Mouse (Mus musculus): ENCODE data around the gene Ears2.

Ears2 gene

DNA sequence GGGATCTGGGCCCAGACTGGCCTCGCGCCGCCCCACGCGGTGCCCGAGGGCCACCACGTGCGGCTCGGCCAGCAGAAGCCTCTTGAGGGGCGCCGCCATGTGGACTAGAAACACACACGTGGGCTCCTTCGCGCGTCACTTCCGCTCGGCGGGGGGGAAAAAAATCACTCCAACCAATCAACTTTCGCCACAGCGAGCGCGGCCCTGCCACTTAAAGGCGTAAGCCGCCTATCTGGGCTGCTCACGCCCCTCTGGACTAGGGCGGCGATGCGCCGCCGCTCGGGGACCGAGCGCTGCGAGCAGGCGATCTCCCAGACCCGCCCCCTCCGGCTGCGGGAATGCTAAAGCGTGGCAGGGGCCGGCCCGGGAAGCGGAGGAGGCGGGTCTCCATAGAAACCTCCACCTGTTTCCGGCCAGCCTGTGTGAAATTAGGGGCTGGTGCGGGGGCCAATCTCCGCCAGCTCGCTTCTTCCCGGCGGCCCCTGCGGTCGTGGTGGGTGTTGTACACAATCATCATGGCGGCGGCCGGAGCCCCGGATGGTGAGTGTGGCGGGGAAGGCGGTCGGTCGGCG lies at the start of gene Ears2, which contains the start of gene Ubfd1:
Gene Ears2 (minus strand): TSS at position 319 of the 572 bp plus-strand sequence.
Gene Ubfd1 (plus strand): TSS at position 231 of the 572 bp plus-strand sequence.
- DNase-seq (ENCODE audit: extremely low read depth, insufficient read length, low spot score) = peak; percentile 99

DNA sequence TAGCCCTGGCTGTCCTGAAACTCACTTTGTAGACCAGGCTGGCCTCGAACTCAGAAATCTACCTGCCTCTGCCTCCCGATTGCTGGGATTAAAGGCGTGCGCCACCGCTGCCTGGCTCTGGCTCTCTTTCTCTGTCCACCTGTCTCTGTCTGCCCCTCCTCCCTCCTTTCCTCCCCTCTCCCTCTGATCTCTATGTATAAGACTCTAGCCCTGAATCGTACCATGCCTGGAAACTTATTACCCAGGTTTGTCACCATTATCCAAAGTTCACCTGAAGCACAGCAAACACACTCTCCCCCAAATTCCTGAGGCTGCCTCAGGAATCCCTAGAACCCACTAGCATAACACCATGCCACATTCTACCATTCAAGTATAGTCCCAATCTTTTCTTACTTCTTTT lies 41.1 kb upstream of the Ears2 start:
- DNase-seq (ENCODE audit: extremely low read depth, insufficient read length, low spot score) = no peak

DNA sequence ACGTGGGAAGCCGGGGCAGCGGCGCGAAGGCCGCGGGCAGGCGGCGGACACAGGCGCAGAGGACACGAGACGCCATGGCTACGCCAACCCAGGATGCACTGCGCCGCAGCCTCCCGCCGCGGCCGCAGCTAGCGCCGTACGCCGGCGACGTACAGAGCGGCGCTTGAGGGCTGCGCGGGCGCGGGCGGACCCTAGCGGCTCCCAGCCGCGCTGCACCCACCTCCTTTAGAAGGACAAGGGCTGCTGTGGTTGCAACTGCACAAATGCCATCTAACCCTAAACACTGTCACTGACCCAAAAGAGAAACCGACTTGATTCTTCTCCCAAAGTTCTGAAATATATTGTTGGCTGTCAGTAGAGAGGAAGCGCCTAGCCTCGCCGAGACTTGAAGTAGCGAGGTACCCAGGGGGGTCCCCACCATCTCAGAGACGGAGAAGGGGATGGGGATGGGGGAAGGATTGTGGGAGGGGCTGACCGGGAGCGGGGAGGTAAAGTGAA lies 34.7 kb upstream of the Ears2 start, which contains the start of gene Ndufab1:
Gene Ndufab1 (minus strand): TSS at position 140 of the 498 bp plus-strand sequence.
- peak; percentile 93 for DNase-seq (ENCODE audit: extremely low read depth, insufficient read length, low spot score)

- peak; percentile 73 for DNase-seq (ENCODE audit: extremely low read depth, insufficient read length, low spot score)
These were observed 34.1 kb upstream of the Ears2 start for GRCm38 (mm10) chr7:122101014-122101746.

GRCm38 (mm10) chr7:122099222-122099621 lies 32.2 kb upstream of the Ears2 start:
- peak; percentile 24 for DNase-seq (ENCODE audit: extremely low read depth, insufficient read length, low spot score)

GRCm38 (mm10) chr7:122098009-122098408 lies 30.9 kb upstream of the Ears2 start:
- no peak for DNase-seq (ENCODE audit: extremely low read depth, insufficient read length, low spot score)

DNA sequence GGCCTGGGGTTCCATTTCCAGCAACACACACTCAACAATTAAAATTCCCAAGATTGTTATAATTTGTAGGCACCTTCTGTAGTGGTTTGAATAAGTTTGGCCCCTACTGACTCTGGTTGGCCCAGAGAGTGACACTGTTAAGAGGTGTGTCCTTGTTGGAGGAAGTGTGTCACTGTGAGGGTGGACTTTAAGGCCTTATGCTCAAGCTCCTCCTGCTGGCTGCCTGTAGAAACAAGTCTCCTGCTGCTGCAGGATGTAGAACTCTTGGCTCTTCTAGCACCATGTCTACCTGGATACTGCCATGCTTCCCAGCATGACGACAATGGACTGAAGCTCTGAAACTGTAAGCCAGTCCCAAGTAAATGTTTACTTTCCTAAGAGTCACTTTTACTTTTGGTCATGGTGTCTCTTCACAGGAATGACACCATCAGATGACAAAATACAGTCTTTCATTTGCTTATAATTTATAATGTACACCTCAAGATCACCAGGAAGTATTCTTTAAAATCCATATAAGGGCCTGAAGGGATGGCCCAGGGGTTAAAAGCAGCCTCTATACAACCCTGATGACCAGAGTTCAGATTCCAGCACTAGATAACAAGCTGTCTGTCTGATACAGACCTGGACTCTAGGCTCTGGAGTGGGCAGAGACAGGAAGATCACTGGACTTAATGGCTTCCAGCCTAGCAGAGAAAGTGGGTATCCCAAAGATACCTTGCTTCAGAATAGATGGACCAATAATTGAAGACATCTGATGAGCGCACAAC lies 27.7 kb upstream of the Ears2 start:
- no peak for DNase-seq (ENCODE audit: extremely low read depth, insufficient read length, low spot score)

DNA sequence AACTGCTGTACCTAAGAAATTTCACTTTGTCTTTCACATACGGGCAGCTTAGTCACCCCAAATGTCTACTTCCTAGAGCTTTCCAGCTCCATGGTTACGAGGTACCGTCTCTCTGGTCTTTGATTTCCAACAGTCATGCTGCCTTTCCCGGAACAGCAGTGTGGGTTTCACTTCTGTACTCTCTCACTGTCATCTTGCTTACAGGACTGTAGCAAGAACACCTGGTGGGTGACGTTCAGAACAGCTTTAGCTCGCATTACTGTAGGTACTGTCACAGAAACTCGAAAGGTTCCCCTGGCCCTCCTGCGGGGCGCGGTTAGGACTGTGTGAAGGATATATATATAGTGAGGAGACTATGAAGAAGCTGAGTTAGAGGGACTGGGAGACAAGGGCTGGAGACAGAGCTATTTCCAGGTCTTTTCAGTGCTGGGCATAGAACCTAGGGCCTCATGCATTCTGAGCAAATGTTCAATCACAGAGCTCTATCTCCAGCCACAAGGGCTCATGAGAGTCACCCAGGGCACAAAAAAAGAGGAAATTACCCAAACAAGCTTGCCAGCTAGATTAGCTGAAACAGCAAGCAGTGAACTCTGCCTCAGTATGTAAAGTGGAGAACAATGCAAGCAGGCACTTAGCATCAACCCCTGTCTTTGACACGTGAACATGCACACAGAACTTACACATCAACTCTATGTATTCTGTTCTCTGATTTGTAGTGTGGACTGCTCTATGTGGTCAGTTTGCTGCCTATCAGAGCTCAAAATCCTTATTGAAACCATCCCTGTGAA lies 20.3 kb upstream of the Ears2 start:
- no peak for DNase-seq (ENCODE audit: extremely low read depth, insufficient read length, low spot score)

- no peak for DNase-seq (ENCODE audit: extremely low read depth, insufficient read length, low spot score)
These were observed 14.0 kb upstream of the Ears2 start for GRCm38 (mm10) chr7:122081071-122081470.

GRCm38 (mm10) chr7:122079798-122080554 lies 12.9 kb upstream of the Ears2 start:
- DNase-seq (ENCODE audit: extremely low read depth, insufficient read length, low spot score) = no peak

GRCm38 (mm10) chr7:122074374-122074773 lies 7.3 kb upstream of the Ears2 start:
- DNase-seq (ENCODE audit: extremely low read depth, insufficient read length, low spot score) = no peak

DNA sequence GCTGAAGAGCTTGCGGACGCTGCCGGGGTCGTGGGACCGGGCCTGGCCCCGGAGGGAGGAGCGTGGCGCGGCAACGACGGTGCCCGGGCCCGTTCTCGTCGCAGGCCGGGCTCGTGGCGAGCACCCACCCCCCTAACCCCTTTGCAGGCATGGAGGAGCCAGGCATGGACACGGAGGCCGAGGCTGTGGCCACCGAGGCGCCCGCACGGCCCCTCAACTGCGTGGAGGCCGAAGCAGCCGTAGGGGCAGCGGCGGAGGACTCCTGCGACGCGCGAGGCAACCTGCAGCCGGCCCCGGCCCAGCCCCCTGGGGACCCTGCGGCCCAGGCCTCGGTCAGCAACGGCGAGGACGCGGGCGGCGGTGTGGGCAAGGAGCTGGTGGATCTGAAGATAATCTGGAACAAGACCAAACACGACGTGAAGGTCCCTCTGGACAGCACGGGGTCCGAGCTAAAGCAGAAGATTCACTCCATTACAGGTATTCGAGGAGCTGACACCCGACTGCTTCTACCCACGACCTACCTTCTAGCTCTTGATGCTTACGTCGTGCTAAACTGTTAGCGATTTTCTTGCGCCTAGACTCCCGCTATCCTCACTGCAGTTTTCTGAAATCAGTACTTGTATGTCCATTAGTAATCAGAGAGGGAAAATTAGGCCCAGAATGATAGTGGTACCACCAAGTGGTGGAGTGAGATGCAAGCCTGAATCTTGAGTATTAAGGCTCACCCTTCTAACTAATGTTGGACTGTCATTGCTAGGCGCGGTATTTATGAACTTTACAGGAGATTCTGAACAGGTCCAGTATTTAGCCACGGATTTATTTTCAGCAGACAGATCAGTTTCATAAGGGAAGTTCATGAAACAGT lies 686 bp upstream of the Ears2 start:
- DNase-seq (ENCODE audit: extremely low read depth, insufficient read length, low spot score) = no peak

DNA sequence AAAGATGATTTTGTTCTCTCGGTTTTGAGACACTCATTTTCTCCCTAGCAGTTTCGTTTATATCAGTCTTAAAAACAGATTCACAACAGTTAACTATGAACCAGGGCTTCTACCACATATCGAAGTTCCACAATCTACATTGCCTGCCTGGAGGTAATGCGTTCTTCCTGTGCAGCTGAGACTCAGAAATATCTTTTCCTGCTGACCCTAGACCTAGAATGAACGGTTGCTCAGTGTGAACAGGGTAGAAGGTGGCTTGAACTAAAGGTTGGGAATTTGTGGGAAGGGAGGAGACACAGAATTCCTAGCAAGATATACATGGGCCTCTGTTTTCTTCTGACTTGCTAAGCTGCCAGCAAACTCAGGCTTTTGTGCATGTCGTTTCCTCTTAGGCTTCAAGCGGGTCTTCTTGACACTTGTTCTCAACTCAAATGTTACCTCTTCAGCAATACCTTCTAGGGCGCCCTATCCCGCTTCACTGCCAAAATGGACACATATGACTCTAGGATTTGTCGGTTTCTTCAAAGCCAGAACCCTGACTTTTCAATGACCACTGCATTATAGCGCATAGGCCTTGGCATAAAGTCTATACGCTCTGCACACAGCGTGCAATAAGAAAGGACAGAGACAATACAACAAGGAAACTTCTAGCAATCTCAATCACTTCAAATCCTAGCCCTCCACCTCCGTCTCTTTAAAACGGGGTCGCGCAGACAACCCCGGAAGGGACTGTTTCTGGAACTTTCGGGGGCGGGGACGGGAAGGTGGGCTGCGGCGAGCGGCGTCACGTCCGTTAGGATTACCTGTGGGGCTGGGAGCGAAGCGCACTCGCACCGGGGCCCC lies 740 bp downstream of the Ears2 start:
- DNase-seq (ENCODE audit: extremely low read depth, insufficient read length, low spot score) = peak; percentile 12

- DNase-seq (ENCODE audit: extremely low read depth, insufficient read length, low spot score) = no peak
These were observed 1.4 kb downstream of the Ears2 start for GRCm38 (mm10) chr7:122065656-122066055.

GRCm38 (mm10) chr7:122056633-122057032 lies 10.4 kb downstream of the Ears2 start:
- no peak for DNase-seq (ENCODE audit: extremely low read depth, insufficient read length, low spot score)

DNA sequence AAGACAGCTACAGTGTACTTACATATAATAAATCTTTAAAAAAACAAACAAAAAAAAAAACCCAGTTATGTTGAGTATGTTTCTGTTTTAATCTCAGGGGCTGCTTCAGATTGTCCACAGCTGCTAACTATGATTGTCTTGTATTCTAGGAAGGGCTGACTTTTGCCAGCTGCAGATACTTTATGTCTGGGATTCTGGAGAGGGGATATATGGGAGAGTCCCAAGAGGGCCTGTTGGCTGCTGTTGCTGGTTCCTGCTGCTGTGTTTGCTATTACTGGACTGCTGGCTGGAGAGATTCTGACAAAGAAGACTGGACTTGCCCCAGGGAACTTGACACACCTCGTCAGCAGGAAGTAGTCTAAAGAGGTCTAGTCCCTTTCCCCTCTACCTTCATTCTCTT lies 16.2 kb downstream of the Ears2 start:
- no peak for DNase-seq (ENCODE audit: extremely low read depth, insufficient read length, low spot score)

DNA sequence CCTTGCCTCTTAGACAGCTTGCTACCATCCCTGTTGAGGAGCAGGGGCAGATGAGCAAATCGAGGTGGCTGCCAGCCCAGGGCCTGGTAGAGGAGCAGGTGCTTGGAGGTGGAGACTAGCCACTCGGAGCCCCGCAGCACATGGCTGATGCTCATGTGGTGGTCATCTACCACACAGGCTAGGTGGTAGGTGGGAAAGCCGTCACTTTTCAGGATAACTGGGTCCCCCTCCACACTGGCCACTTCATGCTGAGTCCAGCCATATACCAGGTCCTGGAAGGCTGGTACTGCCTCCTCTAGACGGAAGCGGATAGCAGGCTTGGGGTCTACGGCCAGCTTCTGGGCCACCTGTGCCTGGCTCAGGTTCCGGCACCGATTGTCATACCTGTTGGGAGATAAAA lies 18.9 kb downstream of the Ears2 start:
- DNase-seq (ENCODE audit: extremely low read depth, insufficient read length, low spot score) = no peak

- DNase-seq (ENCODE audit: extremely low read depth, insufficient read length, low spot score) = no peak
These were observed 20.2 kb downstream of the Ears2 start for GRCm38 (mm10) chr7:122046813-122047212.

Data from 3134 (cell line).